Mouse (Mus musculus) hindbrain, embryonic 11.5 days (tissue): Measurements from ENCODE around the gene Sptssa. TPM values are rescaled to one million over a fixed set of nuclear protein-coding genes. Genes with fewer than 3 reads are reported as not detected.
"Not testable (repeated sequence)": the region's sequence is repeated elsewhere in the genome, so short reads cannot be mapped to it uniquely, and the experiment has no call there.

ENCODE experiments used
- ATAC-seq: fragments of 200-750 bp; cut with Nextera tagmentation; 2 replicates; pipeline ENCODE4 v1.8.0; 2017; ENCODE audit warnings: mild to moderate bottlenecking, moderate TSS enrichment, moderate library complexity; ENCODE audit not compliant: low FRiP score
- DNase-seq: peaks from one replicate; pipeline ENCODE4 v3.0.0-alpha.2; 2015; ENCODE audit warnings: low spot score
- H3K27ac ChIP-seq: fragments of 300-500 bp; sonication (generic); 2 replicates; pipeline ENCODE4 v1.5.1; 2014; ENCODE audit warnings: mild to moderate bottlenecking, low read depth, low read length
- H3K27me3 ChIP-seq: fragments of 300-500 bp; sonication (generic); 2 replicates; pipeline ENCODE4 v1.6.1; 2014; ENCODE audit warnings: mild to moderate bottlenecking, low read length, moderate library complexity, mixed read lengths; ENCODE audit not compliant: control insufficient read depth, insufficient read depth
- H3K36me3 ChIP-seq: fragments of 300-500 bp; sonication (generic); 2 replicates; pipeline ENCODE4 v1.6.1; 2014; ENCODE audit warnings: mild to moderate bottlenecking, low read length, moderate library complexity, mixed read lengths; ENCODE audit not compliant: control insufficient read depth, insufficient read depth
- H3K4me1 ChIP-seq: fragments of 300-500 bp; sonication (generic); replicated peaks from 2 replicates; pipeline ENCODE4 v1.6.1; 2014; ENCODE audit warnings: low read length, mixed read lengths; ENCODE audit not compliant: control insufficient read depth, insufficient read depth
- H3K4me2 ChIP-seq: fragments of 300-500 bp; sonication (generic); replicated peaks from 2 replicates; pipeline ENCODE4 v1.6.1; 2014; ENCODE audit warnings: mild to moderate bottlenecking, low read depth, low read length
- H3K4me3 ChIP-seq: fragments of 300-500 bp; sonication (generic); 2 replicates; pipeline ENCODE4 v1.5.1; 2014; ENCODE audit warnings: low read depth, low read length
- H3K9ac ChIP-seq: fragments of 300-500 bp; sonication (generic); 2 replicates; pipeline ENCODE4 v1.6.1; 2014; ENCODE audit warnings: low read depth, low read length
- H3K9me3 ChIP-seq: fragments of 300-500 bp; sonication (generic); 2 replicates; pipeline ENCODE4 v1.6.1; 2016; ENCODE audit warnings: low read length; ENCODE audit not compliant: control insufficient read depth
- WGBS: fragments of 180-500 bp; shearing (Covaris S2); extraction: QIAGEN DNeasy Blood & Tissue Kit; methylation state at CpG from one replicate; pipeline ENCODE4 v1.1.7; 2014; 5-methylcytosine and 5-hydroxymethylcytosine counted together
- polyA plus RNA-seq: library from polyadenylated mRNA; unstranded; fragments of >200 nt; fragmentation: Nextera tagmentation; extraction: Ambion mirVana; gene quantifications from 2 replicates; pipeline ENCODE4 v1.2.1, GENCODE M21; 2014

Gene Sptssa
- polyA plus RNA-seq, 1 experiment from 2014 or later: 206 TPM

DNA sequence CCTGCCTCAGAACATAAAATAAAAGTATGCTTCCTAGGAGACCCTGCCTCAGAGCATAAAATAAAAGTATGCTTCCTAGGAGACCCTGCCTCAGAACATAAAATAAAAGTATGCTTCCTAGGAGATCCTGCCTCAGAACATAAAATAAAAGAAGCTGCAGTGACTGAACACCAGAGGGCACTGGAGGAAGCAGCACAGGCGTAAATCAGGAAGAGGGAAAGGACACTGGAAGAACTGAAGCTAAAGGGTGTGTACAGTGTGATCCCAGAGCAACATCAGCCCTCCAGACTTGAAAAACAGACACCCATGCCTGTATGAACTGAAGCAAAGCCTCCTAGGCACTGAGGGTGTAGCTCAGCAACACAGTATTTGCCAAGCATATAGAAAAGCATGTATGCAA lies 26.8 kb upstream of the Sptssa start:
- DNase-seq (no peak), ATAC-seq (no peak)
- Histone ChIP-seq H3K4me3 (no peak overlapping the region), H3K4me2 (no peak overlapping the region), H3K9me3 (no peaks in the 10 kb centered on the region), H3K27ac (no peak overlapping the region), H3K4me1 (no peaks in the 10 kb centered on the region), H3K36me3 (no peaks in the 10 kb centered on the region), H3K27me3 (no peaks in the 10 kb centered on the region), H3K9ac (no peak overlapping the region)
- 19% methylated on average over 1 of the region's 1 CpGs for WGBS

- no peaks in the 10 kb centered on the region for H3K27me3 ChIP-seq
- DNase-seq (no peak), ATAC-seq (no peak)
- no peaks in the 10 kb centered on the region for H3K4me1 ChIP-seq
- H3K4me3 ChIP-seq: no peak overlapping the region
- H3K9me3 ChIP-seq: no peaks in the 10 kb centered on the region
- H3K27ac ChIP-seq: no peak overlapping the region
- WGBS: 96% methylated on average over 9 of the region's 9 CpGs
- H3K9ac ChIP-seq: no peak overlapping the region
- H3K36me3 ChIP-seq: peaks cover 9% of the 10 kb centered on the region; the same call in 1 of the 2 replicates
- no peak overlapping the region for H3K4me2 ChIP-seq
Observed at GRCm38 (mm10) chr12:54676709-54677108, 20.3 kb upstream of the Sptssa start.

DNA sequence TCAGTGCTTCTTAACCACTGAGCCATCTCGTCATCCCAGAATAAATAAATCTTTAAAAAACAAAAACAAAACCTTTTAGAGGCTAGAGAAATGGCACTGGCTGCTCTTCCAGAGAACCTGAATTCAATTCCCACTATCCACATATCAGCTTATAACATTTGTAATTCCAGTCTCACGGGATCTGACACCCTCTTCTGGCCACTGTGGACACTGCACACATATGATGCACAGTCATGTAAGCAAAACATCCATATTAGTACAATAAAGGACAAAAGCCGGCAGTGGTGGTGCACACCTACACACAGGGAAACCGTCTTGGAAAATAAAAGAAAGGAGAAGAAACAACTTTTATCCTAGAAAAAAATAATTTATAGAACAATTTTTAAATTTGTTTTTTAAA lies 19.0 kb upstream of the Sptssa start:
- 96% methylated on average over 4 of the region's 4 CpGs for WGBS
- H3K36me3 ChIP-seq: peaks cover 9% of the 10 kb centered on the region; the same call in 1 of the 2 replicates
- no peak overlapping the region for H3K9ac ChIP-seq
- DNase-seq (no peak), ATAC-seq (no peak)
- no peaks in the 10 kb centered on the region for H3K9me3 ChIP-seq
- no peak overlapping the region for H3K4me3 ChIP-seq
- H3K4me1 ChIP-seq: no peaks in the 10 kb centered on the region
- no peak overlapping the region for H3K4me2 ChIP-seq
- no peaks in the 10 kb centered on the region for H3K27me3 ChIP-seq
- no peak overlapping the region for H3K27ac ChIP-seq

DNA sequence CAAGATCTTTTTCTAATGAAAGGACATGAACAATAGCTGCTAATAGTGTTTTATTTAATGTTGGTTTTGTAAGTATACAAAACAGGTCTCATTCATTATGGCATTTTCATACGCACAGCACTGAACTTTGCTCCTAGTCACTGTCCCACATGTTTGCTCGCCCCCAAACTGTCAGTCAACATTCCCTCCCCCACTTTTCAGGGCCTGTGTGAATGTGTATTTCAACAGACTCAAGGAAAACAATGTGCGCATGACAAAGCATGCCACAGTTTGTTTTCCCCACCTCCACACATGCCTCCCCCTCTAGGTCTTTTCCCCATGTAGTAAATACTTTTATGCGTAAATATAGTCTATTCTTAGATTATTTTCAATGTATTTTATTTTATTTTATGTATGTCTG lies 14.9 kb upstream of the Sptssa start:
- ATAC-seq (no peak), DNase-seq (no peak)
- Histone ChIP-seq H3K36me3 (0 out of 2 replicates have a peak, but pooled peaks cover 2% of the 10 kb centered on the region), H3K9ac (no peak overlapping the region), H3K4me3 (no peak overlapping the region), H3K4me1 (no peaks in the 10 kb centered on the region), H3K27me3 (no peaks in the 10 kb centered on the region), H3K9me3 (no peaks in the 10 kb centered on the region), H3K27ac (no peak overlapping the region), H3K4me2 (no peak overlapping the region)
- WGBS: 85% methylated on average over 4 of the region's 4 CpGs

DNA sequence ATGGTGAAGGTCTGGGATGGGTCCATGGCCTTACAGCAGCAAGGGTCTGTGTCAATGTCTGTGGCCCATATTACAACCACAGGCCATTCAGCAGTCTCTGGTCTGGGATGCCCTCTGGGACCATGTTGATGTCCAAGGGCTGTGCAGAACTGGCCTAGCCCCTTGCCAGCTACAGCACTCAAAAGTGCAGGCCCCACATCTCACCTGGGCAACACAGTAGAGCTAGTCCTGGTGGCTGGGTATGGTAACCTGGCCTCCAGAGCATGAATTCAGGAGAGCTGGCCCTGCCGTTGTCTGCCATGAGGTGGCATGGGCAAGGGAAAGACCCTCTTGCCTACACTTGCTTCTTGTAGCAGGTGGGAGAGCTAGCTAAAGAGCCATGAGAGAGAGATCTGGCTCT lies 11.8 kb upstream of the Sptssa start:
- H3K4me3 ChIP-seq: no peak overlapping the region
- ATAC-seq (no peak), DNase-seq (no peak)
- WGBS: 100% methylated on average over 1 of the region's 1 CpGs
- H3K9ac ChIP-seq: no peak overlapping the region
- 0 out of 2 replicates have a peak, but pooled peaks cover 2% of the 10 kb centered on the region for H3K36me3 ChIP-seq
- H3K4me1 ChIP-seq: no peaks in the 10 kb centered on the region
- no peaks in the 10 kb centered on the region for H3K27me3 ChIP-seq
- H3K4me2 ChIP-seq: no peak overlapping the region
- H3K27ac ChIP-seq: no peak overlapping the region
- no peaks in the 10 kb centered on the region for H3K9me3 ChIP-seq

DNA sequence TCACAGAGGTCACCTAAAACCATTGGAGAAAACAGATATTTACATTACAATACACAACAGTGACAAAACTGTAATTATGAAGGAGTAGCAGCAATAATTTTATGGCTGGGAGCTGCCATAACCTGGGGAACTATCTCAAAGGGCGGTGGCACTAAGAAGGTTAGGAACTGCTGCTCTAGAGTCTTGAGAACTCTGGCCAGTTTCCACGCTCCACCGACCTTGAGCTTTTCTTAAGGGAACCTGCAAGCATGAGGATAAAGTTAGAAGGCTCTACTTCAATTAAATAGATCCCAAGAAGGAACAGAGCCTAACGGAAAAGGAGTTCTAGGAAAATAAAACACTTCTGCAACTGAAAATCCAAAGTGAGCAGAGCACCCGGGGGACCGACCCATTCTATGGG lies 9.2 kb upstream of the Sptssa start:
- Histone ChIP-seq H3K9me3 (no peaks in the 10 kb centered on the region), H3K4me2 (no peak overlapping the region), H3K27me3 (no peaks in the 10 kb centered on the region), H3K27ac (no peak overlapping the region), H3K4me3 (no peak overlapping the region), H3K4me1 (no peaks in the 10 kb centered on the region), H3K9ac (no peak overlapping the region), H3K36me3 (no peaks in the 10 kb centered on the region)
- 79% methylated on average over 6 of the region's 6 CpGs for WGBS
- ATAC-seq (no peak), DNase-seq (no peak)

DNA sequence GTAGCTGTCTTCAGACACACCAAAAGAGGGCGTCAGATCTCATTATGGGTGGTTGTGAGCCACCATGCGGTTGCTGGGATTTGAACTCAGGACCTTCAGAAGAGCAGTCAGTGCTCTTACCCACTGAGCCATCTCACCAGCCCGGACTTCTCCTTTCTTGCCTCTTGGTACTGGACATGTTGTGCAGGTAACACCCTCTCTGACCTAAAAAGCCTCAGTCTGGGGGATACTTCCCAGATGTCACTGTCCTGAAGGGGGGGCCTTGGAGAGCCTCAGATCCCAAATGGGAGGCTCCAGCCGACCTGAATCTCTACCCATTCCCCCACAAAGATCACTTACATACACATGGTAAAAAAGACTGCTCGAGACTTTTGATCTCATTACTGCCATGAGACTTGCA lies 5.1 kb upstream of the Sptssa start:
- not testable (repeated sequence) for H3K27ac ChIP-seq, DNase-seq, H3K4me3 ChIP-seq, H3K9ac ChIP-seq, H3K9me3 ChIP-seq, H3K36me3 ChIP-seq, H3K27me3 ChIP-seq, H3K4me2 ChIP-seq, ATAC-seq, H3K4me1 ChIP-seq
- 76% methylated on average over 5 of the region's 5 CpGs for WGBS

DNA sequence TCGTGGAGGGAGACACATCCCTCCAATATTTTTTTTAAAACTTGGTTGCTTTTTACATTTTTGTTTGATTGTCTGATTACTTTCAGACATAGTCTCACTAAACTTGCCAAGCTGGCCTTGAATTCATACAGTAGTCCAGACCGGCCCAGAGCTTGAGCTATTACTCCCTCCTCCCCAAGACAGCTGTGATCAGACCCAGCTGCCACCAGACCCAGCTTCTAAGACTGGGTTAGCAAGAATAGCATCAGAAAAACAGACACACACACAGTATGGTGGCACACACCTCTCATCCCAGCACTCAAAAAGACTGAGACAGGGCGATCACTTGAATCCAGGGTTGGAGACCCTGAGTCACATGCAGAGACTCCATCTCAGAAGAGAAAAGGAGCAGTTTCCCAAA lies 3.5 kb upstream of the Sptssa start:
- H3K36me3 ChIP-seq: no peaks in the 10 kb centered on the region
- H3K4me1 ChIP-seq: no peaks in the 10 kb centered on the region
- H3K9me3 ChIP-seq: no peaks in the 10 kb centered on the region
- 87% methylated on average over 3 of the region's 3 CpGs for WGBS
- H3K27me3 ChIP-seq: no peaks in the 10 kb centered on the region
- DNase-seq (no peak), ATAC-seq (no peak)
- H3K9ac ChIP-seq: no peak overlapping the region
- no peak overlapping the region for H3K4me3 ChIP-seq
- H3K27ac ChIP-seq: no peak overlapping the region
- H3K4me2 ChIP-seq: no peak overlapping the region

DNA sequence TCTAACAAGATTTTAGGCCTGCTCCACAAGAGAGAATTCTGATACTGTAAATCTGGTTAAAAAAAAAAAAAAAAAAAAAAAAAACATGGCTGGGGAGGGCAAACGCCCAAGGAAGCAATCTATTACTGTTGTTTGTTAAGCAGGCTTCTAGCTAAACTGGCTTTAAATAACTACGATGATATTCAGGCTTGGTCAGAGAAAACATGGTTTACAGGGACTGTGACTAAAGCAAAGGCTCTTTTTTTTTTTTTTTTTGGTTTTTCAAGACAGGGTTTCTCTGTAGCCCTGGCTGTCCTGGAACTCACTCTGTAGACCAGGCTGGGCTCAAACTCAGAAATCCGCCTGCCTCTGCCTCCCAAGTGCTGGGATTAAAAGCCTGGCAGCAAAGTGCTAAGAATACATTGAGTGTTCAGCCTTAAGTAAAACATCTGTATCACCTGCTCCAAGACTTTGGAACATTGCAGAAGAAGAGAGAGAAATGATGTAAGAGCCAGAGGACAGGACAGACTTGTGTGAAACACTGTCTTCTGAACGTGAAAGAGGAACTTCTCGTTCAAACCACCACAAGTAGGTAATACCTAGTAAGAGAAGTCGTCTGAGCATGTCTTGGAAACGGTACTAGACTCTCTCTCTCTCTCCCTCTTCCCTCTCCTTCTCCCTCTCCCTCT lies 2.2 kb upstream of the Sptssa start:
- no peaks in the 10 kb centered on the region for H3K27me3 ChIP-seq
- WGBS: 72% methylated on average over 7 of the region's 7 CpGs
- H3K27ac ChIP-seq: no peak overlapping the region
- H3K9ac ChIP-seq: no peak overlapping the region
- H3K4me3 ChIP-seq: no peak overlapping the region
- DNase-seq (no peak), ATAC-seq (no peak)
- no peaks in the 10 kb centered on the region for H3K36me3 ChIP-seq
- no peaks in the 10 kb centered on the region for H3K4me1 ChIP-seq
- no peaks in the 10 kb centered on the region for H3K9me3 ChIP-seq
- no peak overlapping the region for H3K4me2 ChIP-seq
